Mouse (Mus musculus) forebrain, embryonic 15.5 days (tissue): ENCODE data around the gene Mapk12. TPM values are rescaled to one million over a fixed set of nuclear protein-coding genes. Genes with fewer than 3 reads are reported as not detected.

Experiments used
- ATAC-seq: fragments of 200-750 bp; cut with Nextera tagmentation; replicated peaks from 2 replicates; pipeline ENCODE4 v1.8.0; 2017; ENCODE audit warnings: mild to moderate bottlenecking, moderate TSS enrichment, moderate library complexity
- H3K27ac ChIP-seq: fragments of 300-500 bp; sonication (generic); replicated peaks from 2 replicates; pipeline ENCODE4 v1.5.1; 2015; ENCODE audit warnings: mild to moderate bottlenecking, inconsistent platforms
- H3K27me3 ChIP-seq: fragments of 300-500 bp; sonication (generic); 2 replicates; pipeline ENCODE4 v1.6.1; 2015; ENCODE audit warnings: inconsistent platforms
- H3K36me3 ChIP-seq: fragments of 300-500 bp; sonication (generic); 2 replicates; pipeline ENCODE4 v1.6.1; 2015; ENCODE audit warnings: mild to moderate bottlenecking, inconsistent platforms
- H3K4me1 ChIP-seq: fragments of 300-500 bp; sonication (generic); 2 replicates; pipeline ENCODE4 v1.6.1; 2015; ENCODE audit warnings: inconsistent platforms
- H3K4me2 ChIP-seq: fragments of 300-500 bp; sonication (generic); replicated peaks from 2 replicates; pipeline ENCODE4 v1.6.1; 2015; ENCODE audit warnings: mild to moderate bottlenecking, inconsistent platforms
- H3K4me3 ChIP-seq: fragments of 300-500 bp; sonication (generic); 2 replicates; pipeline ENCODE4 v1.5.1; 2015; ENCODE audit warnings: mild to moderate bottlenecking, inconsistent platforms
- H3K9ac ChIP-seq: fragments of 300-500 bp; sonication (generic); replicated peaks from 2 replicates; pipeline ENCODE4 v1.6.1; 2015; ENCODE audit warnings: mild to moderate bottlenecking, inconsistent platforms
- H3K9me3 ChIP-seq: fragments of 300-500 bp; sonication (generic); 2 replicates; pipeline ENCODE4 v1.6.1; 2016; ENCODE audit warnings: inconsistent platforms
- WGBS: fragments of 180-500 bp; shearing (Covaris S2); methylation state at CpG from one replicate; pipeline ENCODE4 v1.1.7; 2015; ENCODE audit warnings: mixed read lengths; 5-methylcytosine and 5-hydroxymethylcytosine counted together
- polyA plus RNA-seq: library from polyadenylated mRNA; unstranded; fragments of >200 nt; fragmentation: Nextera tagmentation; extraction: Ambion mirVana; gene quantifications from 2 replicates; pipeline ENCODE4 v1.2.1, GENCODE M21; 2015

Mapk12 gene
- polyA plus RNA-seq, 1 experiment from 2014 or later: 5.8 TPM

- Histone ChIP-seq H3K4me2 (peak overlapping the region; percentile 84), H3K27ac (peak overlapping the region; percentile 94), H3K27me3 (no peaks in the 10 kb centered on the region), H3K9me3 (no peaks in the 10 kb centered on the region), H3K4me1 (peaks cover 92% of the 10 kb centered on the region), H3K36me3 (no peaks in the 10 kb centered on the region), H3K4me3 (no peak overlapping the region; the same call in 1 of the 2 replicates), H3K9ac (0 out of 2 replicates have a peak overlapping the region, but pooled peaks have one; percentile 22)
- no peak for ATAC-seq
- WGBS: 68% methylated on average over 4 of the region's 4 CpGs
These were observed 37.2 kb upstream of the Mapk12 start for GRCm38 (mm10) chr15:89177576-89178259.

- no peaks in the 10 kb centered on the region for H3K27me3 ChIP-seq
- H3K4me3 ChIP-seq: no peak overlapping the region
- 0 out of 2 replicates have a peak overlapping the region, but pooled peaks have one; percentile 22 for H3K9ac ChIP-seq
- WGBS: 11% methylated on average over 5 of the region's 5 CpGs
- ATAC-seq: no peak
- H3K27ac ChIP-seq: peak overlapping the region; percentile 61
- no peaks in the 10 kb centered on the region for H3K9me3 ChIP-seq
- peak overlapping the region; percentile 84 for H3K4me2 ChIP-seq
- peaks cover 92% of the 10 kb centered on the region for H3K4me1 ChIP-seq
- no peaks in the 10 kb centered on the region for H3K36me3 ChIP-seq
These were observed 36.6 kb upstream of the Mapk12 start for GRCm38 (mm10) chr15:89177121-89177520.

GRCm38 (mm10) chr15:89175411-89176155 is 35.1 kb upstream of the Mapk12 start:
- no peak overlapping the region for H3K9ac ChIP-seq
- H3K27me3 ChIP-seq: no peaks in the 10 kb centered on the region
- no peak for ATAC-seq
- H3K27ac ChIP-seq: peak overlapping the region; percentile 90; the same call in 1 of the 2 replicates
- WGBS: 60% methylated on average over 13 of the region's 13 CpGs
- no peak overlapping the region for H3K4me3 ChIP-seq
- no peaks in the 10 kb centered on the region for H3K9me3 ChIP-seq
- H3K36me3 ChIP-seq: no peaks in the 10 kb centered on the region
- peaks cover 89% of the 10 kb centered on the region for H3K4me1 ChIP-seq
- H3K4me2 ChIP-seq: peak overlapping the region; percentile 98; the same call in 1 of the 2 replicates

GRCm38 (mm10) chr15:89174889-89175339 is 34.4 kb upstream of the Mapk12 start:
- 32% methylated on average over 11 of the region's 11 CpGs for WGBS
- Histone ChIP-seq H3K27ac (peak overlapping the region; percentile 90; the same call in 1 of the 2 replicates), H3K9ac (no peak overlapping the region)

GRCm38 (mm10) chr15:89173906-89174214 is 33.4 kb upstream of the Mapk12 start:
- H3K27me3 ChIP-seq: no peaks in the 10 kb centered on the region
- peak overlapping the region; percentile 57 for H3K4me3 ChIP-seq
- ATAC-seq: peak; percentile 17; the same call in 1 of the 2 replicates
- peaks cover 5% of the 10 kb centered on the region; the same call in 1 of the 2 replicates for H3K36me3 ChIP-seq
- H3K9ac ChIP-seq: peak overlapping the region; percentile 74
- peak overlapping the region; percentile 98 for H3K4me2 ChIP-seq
- peak overlapping the region; percentile 90 for H3K27ac ChIP-seq
- WGBS: 2% methylated on average over 15 of the region's 15 CpGs
- H3K4me1 ChIP-seq: peaks cover 93% of the 10 kb centered on the region
- no peaks in the 10 kb centered on the region for H3K9me3 ChIP-seq

More at GRCm38 (mm10) chr15:89174889-89175339, 34.4 kb upstream of the Mapk12 start:
- H3K36me3 ChIP-seq: peaks cover 3% of the 10 kb centered on the region; the same call in 1 of the 2 replicates
- H3K27me3 ChIP-seq: no peaks in the 10 kb centered on the region
- H3K9me3 ChIP-seq: no peaks in the 10 kb centered on the region
- H3K4me3 ChIP-seq: no peak overlapping the region
- H3K4me1 ChIP-seq: peaks cover 93% of the 10 kb centered on the region
- ATAC-seq: 0 out of 2 replicates have a peak, but pooled peaks have one; percentile 4
- peak overlapping the region; percentile 98 for H3K4me2 ChIP-seq

GRCm38 (mm10) chr15:89173024-89173905 is 32.8 kb upstream of the Mapk12 start:
- H3K4me2 ChIP-seq: peak overlapping the region; percentile 98
- peaks cover 89% of the 10 kb centered on the region for H3K4me1 ChIP-seq
- H3K9me3 ChIP-seq: no peaks in the 10 kb centered on the region
- no peaks in the 10 kb centered on the region for H3K27me3 ChIP-seq
- peak; percentile 49 for ATAC-seq
- peaks cover 5% of the 10 kb centered on the region; the same call in 1 of the 2 replicates for H3K36me3 ChIP-seq
- H3K27ac ChIP-seq: peak overlapping the region; percentile 90
- WGBS: under 1% methylated on average over 65 of the region's 65 CpGs
- H3K9ac ChIP-seq: peak overlapping the region; percentile 74
- H3K4me3 ChIP-seq: peak overlapping the region; percentile 57

- Histone ChIP-seq H3K27me3 (no peaks in the 10 kb centered on the region), H3K4me2 (peak overlapping the region; percentile 98), H3K9ac (peak overlapping the region; percentile 74), H3K27ac (peak overlapping the region; percentile 90), H3K4me1 (peaks cover 80% of the 10 kb centered on the region), H3K9me3 (no peaks in the 10 kb centered on the region), H3K36me3 (peaks cover 8% of the 10 kb centered on the region; the same call in 1 of the 2 replicates), H3K4me3 (peak overlapping the region; percentile 57)
- no peak for ATAC-seq
- WGBS: 17% methylated on average over 17 of the region's 17 CpGs
These were observed 31.9 kb upstream of the Mapk12 start for GRCm38 (mm10) chr15:89172276-89172935.

- H3K9ac ChIP-seq: no peak overlapping the region
- ATAC-seq: no peak
- no peak overlapping the region for H3K27ac ChIP-seq
- H3K36me3 ChIP-seq: peaks cover 17% of the 10 kb centered on the region
- peaks cover 72% of the 10 kb centered on the region for H3K4me1 ChIP-seq
- no peaks in the 10 kb centered on the region for H3K9me3 ChIP-seq
- H3K4me3 ChIP-seq: no peak overlapping the region
- WGBS: 93% methylated on average over 5 of the region's 5 CpGs
- H3K4me2 ChIP-seq: no peak overlapping the region
- H3K27me3 ChIP-seq: no peaks in the 10 kb centered on the region
These were observed 31.1 kb upstream of the Mapk12 start for GRCm38 (mm10) chr15:89171526-89172051.

GRCm38 (mm10) chr15:89170102-89170501 is 29.6 kb upstream of the Mapk12 start:
- ATAC-seq: no peak
- Histone ChIP-seq H3K9ac (no peak overlapping the region), H3K4me1 (peaks cover 57% of the 10 kb centered on the region), H3K4me2 (no peak overlapping the region), H3K4me3 (no peak overlapping the region), H3K9me3 (no peaks in the 10 kb centered on the region), H3K27me3 (no peaks in the 10 kb centered on the region), H3K27ac (peak overlapping the region; percentile 65), H3K36me3 (peaks cover 31% of the 10 kb centered on the region)
- WGBS: 67% methylated on average over 3 of the region's 3 CpGs

- Histone ChIP-seq H3K9me3 (no peaks in the 10 kb centered on the region), H3K36me3 (peaks cover 37% of the 10 kb centered on the region), H3K4me2 (peak overlapping the region; percentile 14; the same call in 1 of the 2 replicates), H3K4me3 (no peak overlapping the region), H3K27me3 (no peaks in the 10 kb centered on the region), H3K9ac (0 out of 2 replicates have a peak overlapping the region, but pooled peaks have one; percentile 11), H3K4me1 (peaks cover 50% of the 10 kb centered on the region), H3K27ac (peak overlapping the region; percentile 65)
- peak; percentile 59 for ATAC-seq
- 5% methylated on average over 10 of the region's 10 CpGs for WGBS
These were observed 28.9 kb upstream of the Mapk12 start for GRCm38 (mm10) chr15:89169431-89169830.

GRCm38 (mm10) chr15:89168922-89169321 is 28.4 kb upstream of the Mapk12 start:
- Histone ChIP-seq H3K9ac (no peak overlapping the region), H3K4me2 (0 out of 2 replicates have a peak overlapping the region, but pooled peaks have one; percentile 14), H3K9me3 (no peaks in the 10 kb centered on the region), H3K36me3 (peaks cover 42% of the 10 kb centered on the region), H3K27me3 (no peaks in the 10 kb centered on the region), H3K27ac (peak overlapping the region; percentile 65), H3K4me1 (peaks cover 45% of the 10 kb centered on the region), H3K4me3 (no peak overlapping the region)
- 52% methylated on average over 10 of the region's 10 CpGs for WGBS
- no peak for ATAC-seq
